Mouse (Mus musculus) ES-E14 (cell line): ENCODE measurements around the gene Sema6c. TPM values are rescaled to one million over a fixed set of nuclear protein-coding genes. Genes with fewer than 3 reads are reported as not detected.
"Not testable (repeated sequence)": the region's sequence is repeated elsewhere in the genome, so short reads cannot be mapped to it uniquely, and the experiment has no call there.

Source experiments
- DNase-seq: peaks from one replicate; pipeline ENCODE4 v3.0.0-alpha.2; 2013; ENCODE audit warnings: low read depth, low spot score
- H3K27ac ChIP-seq: 2 replicates; pipeline ENCODE4 v1.5.1; 2012; ENCODE audit warnings: low read depth, mild to moderate bottlenecking, low read length, moderate library complexity, mixed read lengths; ENCODE audit not compliant: poor library complexity, insufficient read depth, severe bottlenecking
- H3K36me3 ChIP-seq: 2 replicates; pipeline ENCODE4 v1.6.1; 2012; ENCODE audit warnings: mild to moderate bottlenecking, low read length, moderate library complexity, mixed read lengths; ENCODE audit not compliant: control insufficient read depth, poor library complexity, insufficient read depth, severe bottlenecking
- H3K4me1 ChIP-seq, 2 experiments: fragments of 150-350 bp in 1 of 2; sonication (generic) in 1 of 2; 2 replicates each; pipeline ENCODE4 v1.6.1; 2012; ENCODE audit warnings: low read length in 2 of 2, mild to moderate bottlenecking in 1 of 2, mixed read lengths in 1 of 2; ENCODE audit not compliant: control insufficient read depth in 2 of 2, insufficient read depth in 2 of 2, poor library complexity in 1 of 2
- H3K4me3 ChIP-seq, 2 experiments: fragments of 150-350 bp in 1 of 2; sonication (generic) in 1 of 2; 2 replicates each; pipeline ENCODE4 v1.5.1; 2012; ENCODE audit warnings: low read length in 2 of 2, low read depth in 1 of 2, mild to moderate bottlenecking in 1 of 2, mixed read lengths in 1 of 2; ENCODE audit not compliant: insufficient read depth in 1 of 2, poor library complexity in 1 of 2, severe bottlenecking in 1 of 2
- H3K9ac ChIP-seq: 2 replicates; pipeline ENCODE4 v1.6.1; 2012; ENCODE audit warnings: low read depth, mild to moderate bottlenecking, low read length, mixed read lengths; ENCODE audit not compliant: poor library complexity, insufficient read depth, severe bottlenecking
- H3K9me3 ChIP-seq: fragments of 150-350 bp; sonication (generic); 2 replicates; pipeline ENCODE4 v1.6.1; 2012; ENCODE audit warnings: low read depth, mild to moderate bottlenecking, low read length; ENCODE audit not compliant: control insufficient read depth, insufficient read depth
- CHD2 ChIP-seq: IDR thresholded peaks from 2 replicates; pipeline ENCODE4 v1.6.1; 2014; ENCODE audit warnings: mild to moderate bottlenecking, low read depth, low read length, inconsistent platforms
- HCFC1 ChIP-seq: IDR thresholded peaks from 2 replicates; pipeline ENCODE4 v1.6.1; 2012; ENCODE audit warnings: low read length, inconsistent platforms, borderline replicate concordance; ENCODE audit not compliant: insufficient read depth
- MAFK ChIP-seq: IDR thresholded peaks from 2 replicates; pipeline ENCODE4 v1.6.1; 2014; ENCODE audit warnings: mild to moderate bottlenecking, low read depth, low read length, inconsistent platforms; ENCODE audit not compliant: insufficient read depth
- ZC3H11A ChIP-seq: IDR thresholded peaks from 2 replicates; pipeline ENCODE4 v1.6.1; 2012; ENCODE audit warnings: low read depth, mild to moderate bottlenecking, inconsistent platforms, low read length, borderline replicate concordance
- ZNF384 ChIP-seq: IDR thresholded peaks from 2 replicates; pipeline ENCODE4 v1.6.1; 2012; ENCODE audit warnings: low read depth, low read length, inconsistent platforms
- in situ Hi-C, 2 experiments: fragments of 600-800 bp; cut with MboI; formaldehyde crosslinking; loops; one replicate each; pipeline ENCODE4 v1.15.1; 2025; ENCODE audit warnings: low sequenced_read_pairs in 2 of 2, inconsistent platforms in 1 of 2; ENCODE audit not compliant: unreplicated experiment in 2 of 2
- total RNA-seq: library from RNA; depleted of rRNA; stranded (reverse); fragments of 300-350 nt; gene quantifications from 2 replicates; pipeline ENCODE4 v1.2.3, GENCODE M21; 2012

Sema6c gene
- total RNA-seq, 1 experiment: 15.3 TPM

DNA sequence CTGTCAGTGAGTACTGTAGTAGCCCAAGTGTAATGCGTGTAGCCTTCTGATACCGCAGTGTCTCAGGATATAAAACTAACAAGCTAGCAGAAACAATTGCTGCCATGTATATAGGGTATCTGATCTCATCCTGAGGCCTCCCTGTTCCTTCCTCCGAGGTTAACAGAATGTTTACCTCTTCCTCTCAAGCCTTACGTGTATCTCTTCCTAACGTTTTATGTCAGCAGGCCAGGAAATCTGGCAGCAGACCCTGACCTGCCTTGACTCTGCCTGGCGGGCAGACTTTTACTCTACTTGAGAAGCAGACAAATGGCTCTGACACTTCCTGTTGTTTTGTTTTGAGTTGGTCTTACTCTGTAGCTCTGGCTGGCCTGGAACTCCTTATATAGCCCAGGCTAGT is 38.7 kb upstream of the Sema6c start:
- no peak overlapping the region for H3K27ac ChIP-seq
- no peak for DNase-seq
- TF ChIP-seq HCFC1 (no peak), CHD2 (no peak), ZC3H11A (no peak), ZNF384 (no peak), MAFK (no peak)

GRCm38 (mm10) chr3:95124246-95124645 is 36.0 kb upstream of the Sema6c start, which contains the start of gene Tmod4:
Tmod4 (plus strand) TSS chr3:95124476.
- Histone ChIP-seq H3K27ac (no peak within 1 kb of the TSS), H3K9me3 (no peaks in the 10 kb centered on the region), H3K9ac (no peak within 1 kb of the TSS), H3K36me3 (peaks cover 21% of the 10 kb centered on the region), H3K4me3 (no peak within 1 kb of the TSS), H3K4me1 (peaks cover 0 to 5% of the 10 kb centered on the region in 2 experiments; a peak in 1 of 4 replicates)
- TF ChIP-seq MAFK (no peak), ZNF384 (no peak), ZC3H11A (no peak), CHD2 (no peak), HCFC1 (no peak)
- in situ Hi-C loops: no loop called here
- no peak for DNase-seq

More for the DNA sequence above, 38.7 kb upstream of the Sema6c start:
- Histone ChIP-seq H3K9ac (no peak overlapping the region), H3K9me3 (no peaks in the 10 kb centered on the region), H3K36me3 (peaks cover 31% of the 10 kb centered on the region), H3K4me1 (peaks cover 0 to 3% of the 10 kb centered on the region in 2 experiments; a peak in 1 of 4 replicates), H3K4me3 (no peak overlapping the region)
- in situ Hi-C loops: no loop called here

DNA sequence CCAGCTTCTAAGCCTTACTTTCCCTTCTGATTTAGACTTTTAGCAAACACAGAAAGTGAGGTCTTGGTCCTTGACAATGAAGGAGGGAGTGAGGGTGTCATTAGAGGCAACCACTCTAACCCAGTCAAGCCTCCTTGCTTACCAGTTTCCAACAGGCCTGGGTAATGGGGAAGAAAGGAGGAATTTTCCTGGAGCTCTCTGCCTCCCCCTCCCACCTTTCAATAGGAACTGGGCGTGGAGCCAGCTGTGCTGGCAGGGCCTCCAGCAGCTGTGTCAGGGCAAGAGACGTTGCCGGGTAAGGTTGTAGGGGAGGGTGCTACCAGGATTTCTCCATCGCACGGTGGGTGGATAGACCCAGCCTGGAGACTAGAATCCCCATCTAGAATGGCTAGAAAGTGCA is 35.3 kb upstream of the Sema6c start:
- Histone ChIP-seq H3K4me1 (peaks cover 0 to 8% of the 10 kb centered on the region in 2 experiments; a peak in 1 of 4 replicates), H3K27ac (no peak overlapping the region), H3K36me3 (peaks cover 19% of the 10 kb centered on the region), H3K9ac (no peak overlapping the region), H3K9me3 (no peaks in the 10 kb centered on the region), H3K4me3 (no peak overlapping the region)
- in situ Hi-C loops: no loop called here
- no peak for TF ChIP-seq CHD2
- no peak for TF ChIP-seq MAFK
- TF ChIP-seq ZNF384: no peak
- no peak for TF ChIP-seq HCFC1
- TF ChIP-seq ZC3H11A: no peak
- no peak for DNase-seq

DNA sequence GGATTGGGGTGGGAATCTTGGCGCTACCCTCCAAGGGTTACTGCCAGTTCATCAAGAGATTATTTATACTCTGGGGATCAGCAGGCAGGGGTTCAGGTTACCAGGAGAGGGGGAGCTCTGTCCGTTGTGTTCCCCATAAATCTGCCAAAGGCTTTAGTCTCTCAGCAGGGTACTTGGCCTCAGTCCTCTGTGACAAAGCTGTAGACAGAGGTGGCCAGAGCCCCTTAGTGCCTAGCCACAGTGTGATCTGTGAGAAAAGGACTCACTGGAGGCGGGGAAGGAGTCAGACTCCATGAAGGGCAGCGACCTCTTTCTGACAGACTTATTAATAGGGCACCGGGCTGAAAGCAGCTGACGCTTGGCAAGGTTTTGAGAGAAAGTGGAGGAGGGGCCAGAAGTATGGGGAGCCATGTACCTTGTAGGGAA is 31.0 kb upstream of the Sema6c start:
- H3K4me3 ChIP-seq: no peak overlapping the region
- H3K4me1 ChIP-seq: peaks cover 0 to 10% of the 10 kb centered on the region in 2 experiments; a peak in 1 of 4 replicates
- TF ChIP-seq HCFC1 (no peak), ZC3H11A (no peak), MAFK (no peak)
- H3K36me3 ChIP-seq: peaks cover 3% of the 10 kb centered on the region; the same call in 1 of the 2 replicates
- in situ Hi-C loops: no loop called here
- no peaks in the 10 kb centered on the region for H3K9me3 ChIP-seq
- H3K27ac ChIP-seq: no peak overlapping the region
- no peak for DNase-seq
- H3K9ac ChIP-seq: no peak overlapping the region

DNA sequence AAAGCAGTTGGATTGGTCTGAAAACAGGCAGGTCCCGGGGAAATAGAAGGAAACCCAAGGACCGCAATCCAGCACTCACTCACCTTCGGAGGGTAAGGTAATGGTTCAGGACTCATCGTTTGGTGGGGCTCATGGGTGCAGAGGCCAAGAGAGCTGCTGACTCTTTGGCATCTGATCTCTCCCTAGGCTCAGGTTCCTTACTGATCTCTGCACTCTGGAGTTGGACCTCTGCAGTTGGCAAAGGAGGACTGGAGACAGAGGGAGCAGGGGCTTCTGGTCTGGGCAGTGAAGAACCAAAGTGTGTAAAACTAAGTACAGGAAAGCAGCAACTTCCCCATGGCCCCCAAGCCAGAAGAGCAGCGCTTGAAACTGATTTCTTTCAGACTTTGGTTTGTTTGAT is 30.2 kb upstream of the Sema6c start:
- Histone ChIP-seq H3K4me1 (peaks cover 0 to 7% of the 10 kb centered on the region in 2 experiments; a peak in 1 of 4 replicates), H3K9me3 (no peaks in the 10 kb centered on the region), H3K36me3 (peaks cover 3% of the 10 kb centered on the region; the same call in 1 of the 2 replicates), H3K9ac (no peak overlapping the region), H3K4me3 (no peak overlapping the region), H3K27ac (no peak overlapping the region)
- TF ChIP-seq HCFC1 (no peak), CHD2 (no peak), ZNF384 (no peak)
- in situ Hi-C loops: no loop called here
- DNase-seq: no peak

DNA sequence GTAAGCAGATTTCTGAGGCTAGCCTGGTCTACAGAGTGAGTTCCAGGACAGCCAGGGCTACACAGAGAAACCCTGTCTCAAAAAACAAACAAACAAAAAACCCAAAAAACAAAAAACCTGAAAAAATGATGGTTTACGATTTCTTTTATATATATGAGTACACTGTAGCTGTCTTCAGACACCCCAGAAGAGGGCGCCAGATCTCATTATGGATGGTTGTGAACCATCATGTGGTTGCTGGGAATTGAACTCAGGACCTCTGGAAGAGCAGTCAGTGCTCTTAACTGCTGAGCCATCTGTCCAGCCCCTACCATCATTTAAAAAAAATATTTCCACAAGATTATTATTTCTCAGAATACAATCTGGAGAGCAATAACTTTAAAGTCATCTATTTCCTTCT is 27.9 kb upstream of the Sema6c start:
- H3K9me3 ChIP-seq, in situ Hi-C loops, H3K4me3 ChIP-seq, H3K4me1 ChIP-seq, H3K9ac ChIP-seq, DNase-seq, H3K27ac ChIP-seq, H3K36me3 ChIP-seq: not testable (repeated sequence)
